ENCODE assay signal across 7 mouse cellular contexts in the genomic region with DNA sequence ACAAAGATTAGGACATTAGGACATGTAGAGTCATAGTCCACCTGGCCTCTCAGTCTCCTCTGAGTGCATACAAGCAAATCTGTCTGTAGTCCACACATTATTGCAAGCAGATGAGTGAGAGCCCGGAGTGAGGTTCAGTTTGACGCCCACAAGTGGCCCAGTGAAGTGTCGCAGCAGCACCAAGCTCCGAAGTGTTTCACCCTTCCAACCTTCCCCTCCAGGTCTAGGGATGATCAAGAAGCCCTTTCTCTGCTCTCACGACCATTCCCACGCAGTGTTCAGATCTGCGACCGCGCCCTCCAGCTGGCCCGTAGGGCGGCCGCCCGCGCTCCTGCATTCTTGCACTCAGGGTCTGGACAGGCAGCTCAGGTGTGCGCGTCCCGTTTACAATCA. TPM values are rescaled to one million over a fixed set of nuclear protein-coding genes. Genes with fewer than 3 reads are reported as not detected.
DNase-seq lines count a peak whose midpoint lies in the region; ATAC-seq lines count a peak whose summit lies in the region.

No protein-coding gene starts in this region.

- no peak overlapping the region for H3K27ac ChIP-seq in forebrain, embryonic 13.5 days
- no peak overlapping the region for H3K27ac ChIP-seq in limb, embryonic 12.5 days
- peak overlapping the region; percentile 82; the same call in 1 of the 2 replicates for H3K27ac ChIP-seq in stomach, embryonic 14.5 days (ENCODE audit: low read length)

- H3K27me3 ChIP-seq in megakaryocyte, embryonic 14.5 days (replicated peaks), result peaks cover 46% of the 10 kb centered on the region
- peaks cover 5% of the 10 kb centered on the region; the same call in 1 of the 2 replicates for H3K27me3 ChIP-seq in forebrain, embryonic 13.5 days
- peaks cover 25% of the 10 kb centered on the region for H3K27me3 ChIP-seq in limb, embryonic 12.5 days
- H3K27me3 ChIP-seq in stomach, embryonic 14.5 days (ENCODE audit: control insufficient read depth, insufficient read depth, low read length), result no peaks in the 10 kb centered on the region

- no peaks in the 10 kb centered on the region for H3K36me3 ChIP-seq in megakaryocyte, embryonic 14.5 days (replicated peaks; ENCODE audit: low read length)
- no peaks in the 10 kb centered on the region for H3K36me3 ChIP-seq in forebrain, embryonic 13.5 days (ENCODE audit: poor library complexity, severe bottlenecking)
- H3K36me3 ChIP-seq in limb, embryonic 12.5 days, result no peaks in the 10 kb centered on the region
- H3K36me3 ChIP-seq in stomach, embryonic 14.5 days (ENCODE audit: control insufficient read depth, insufficient read depth, low read length), result no peaks in the 10 kb centered on the region

- H3K9ac ChIP-seq in forebrain, embryonic 13.5 days, result peak overlapping the region; percentile 80
- peak overlapping the region; percentile 73 for H3K9ac ChIP-seq in limb, embryonic 12.5 days (replicated peaks)
- no peak overlapping the region for H3K9ac ChIP-seq in stomach, embryonic 14.5 days (replicated peaks; ENCODE audit: low read depth, low read length)

- H3K4me1 ChIP-seq in megakaryocyte, embryonic 14.5 days, result peaks cover 16% of the 10 kb centered on the region
- peaks cover 17% of the 10 kb centered on the region for H3K4me1 ChIP-seq in forebrain, embryonic 13.5 days
- peaks cover 8% of the 10 kb centered on the region for H3K4me1 ChIP-seq in limb, embryonic 12.5 days (replicated peaks)
- H3K4me1 ChIP-seq in stomach, embryonic 14.5 days (ENCODE audit: control insufficient read depth, insufficient read depth, low read length), result peaks cover 3% of the 10 kb centered on the region; the same call in 1 of the 2 replicates

- peaks cover 15% of the 10 kb centered on the region for H3K9me3 ChIP-seq in megakaryocyte, embryonic 14.5 days
- no peaks in the 10 kb centered on the region for H3K9me3 ChIP-seq in forebrain, embryonic 13.5 days (replicated peaks)
- H3K9me3 ChIP-seq in limb, embryonic 12.5 days, result no peaks in the 10 kb centered on the region
- H3K9me3 ChIP-seq in stomach, embryonic 14.5 days (ENCODE audit: control insufficient read depth, low read depth, low read length), result no peaks in the 10 kb centered on the region

- 1% methylated on average over 17 of the region's 17 CpGs for WGBS in forebrain, embryonic 13.5 days
- 2% methylated on average over 17 of the region's 17 CpGs for WGBS in limb, embryonic 12.5 days
- under 1% methylated on average over 17 of the region's 17 CpGs for WGBS in stomach, embryonic 14.5 days

- ATAC-seq in megakaryocyte, adult 5-6 weeks (ENCODE audit: poor library complexity, severe bottlenecking), result no peak
- ATAC-seq in forebrain, embryonic 13.5 days, result no peak
- peak; percentile 5; the same call in 1 of the 2 replicates for ATAC-seq in limb, embryonic 12.5 days (ENCODE audit: insufficient number of reproducible peaks, insufficient read depth, low FRiP score, low TSS enrichment, low read depth)
- ATAC-seq in stomach, embryonic 14.5 days (ENCODE audit: insufficient number of reproducible peaks, insufficient read depth, low FRiP score, low read depth), result no peak

- no peak for DNase-seq in ovary, adult 18-20 months (ENCODE audit: low spot score)
- DNase-seq in yolk sac, embryonic 10.5 days (ENCODE audit: low spot score), result no peak

- peak overlapping the region; percentile 90 for H3K4me3 ChIP-seq in megakaryocyte, embryonic 14.5 days (replicated peaks)
- peak overlapping the region; percentile 78 for H3K4me3 ChIP-seq in forebrain, embryonic 13.5 days
- H3K4me3 ChIP-seq in limb, embryonic 12.5 days (replicated peaks), result peak overlapping the region; percentile 76
- peak overlapping the region; percentile 69 for H3K4me3 ChIP-seq in stomach, embryonic 14.5 days (ENCODE audit: low read depth, low read length)

- H3K4me2 ChIP-seq in forebrain, embryonic 13.5 days, result peak overlapping the region; percentile 83
- peak overlapping the region; percentile 83 for H3K4me2 ChIP-seq in limb, embryonic 12.5 days
- peak overlapping the region; percentile 77 for H3K4me2 ChIP-seq in stomach, embryonic 14.5 days (replicated peaks; ENCODE audit: low read depth, low read length)

RNA-seq across cellular contexts. Expression of a gene that starts 0.3 kb away (rescaled TPM):
- polyA plus RNA-seq in megakaryocyte, embryonic 14.5 days (2012; ENCODE audit: insufficient read depth, low replicate concordance), result not detected in 2 replicates
- total RNA-seq in megakaryocyte, adult 5-6 weeks (2015), result not detected in 2 replicates
- total RNA-seq in megakaryocyte, adult 5-6 weeks (2017), result 0.07 TPM in 1 of 2 replicates, not detected in the other
- polyA plus RNA-seq in forebrain, embryonic 13.5 days (2015; fragmentation: Nextera tagmentation; extraction: Ambion mirVana), result 9.8 and 10.3 TPM in 2 replicates
- 7.0 and 8.2 TPM in 2 replicates for polyA plus RNA-seq in limb, embryonic 12.5 days (2016; fragmentation: Nextera tagmentation; extraction: Ambion mirVana)
- 10.9 and 13.1 TPM in 2 replicates for polyA plus RNA-seq in stomach, embryonic 14.5 days (2014; fragmentation: Nextera tagmentation; extraction: Ambion mirVana)
